Mouse (Mus musculus): ENCODE results near the gene Abcc6.

DNA sequence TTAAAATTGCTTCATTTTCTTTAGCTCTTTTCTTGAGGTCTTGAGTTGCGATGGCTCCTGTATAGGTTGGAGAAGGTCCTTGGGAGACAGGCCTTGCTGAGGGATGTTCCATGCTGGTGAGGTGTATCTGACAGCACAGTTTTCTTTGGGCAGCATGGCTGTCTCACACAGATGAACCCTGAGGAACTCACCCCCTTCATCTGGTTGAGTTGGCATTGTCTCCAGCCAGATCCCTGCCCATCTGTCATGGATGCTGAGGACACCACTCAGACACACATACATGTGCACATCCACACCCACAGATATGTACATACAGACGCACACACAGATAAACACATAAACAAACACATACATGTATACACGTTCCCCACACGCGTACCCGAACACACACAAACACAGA, 33.2 kb upstream of the Abcc6 start:
- TF ChIP-seq GATA1 (IDR thresholded peaks at IDR 0.05; ENCODE audit: borderline replicate concordance, low read length) (no peak), CTCF (IDR thresholded peaks at IDR 0.05; ENCODE audit: low read depth, low read length) (no peak), GATA2 (IDR thresholded peaks at IDR 0.05; ENCODE audit: borderline replicate concordance, low read depth, low read length) (no peak)
